Mouse (Mus musculus) lung, embryonic 15.5 days (tissue): Measurements from ENCODE around the gene Vkorc1l1. TPM values are rescaled to one million over a fixed set of nuclear protein-coding genes. Genes with fewer than 3 reads are reported as not detected.
"Not testable (repeated sequence)": the region's sequence is repeated elsewhere in the genome, so short reads cannot be mapped to it uniquely, and the experiment has no call there.

Experiments used
- ATAC-seq: fragments of 200-750 bp; cut with Nextera tagmentation; 2 replicates; pipeline ENCODE4 v1.8.0; 2017; ENCODE audit warnings: moderate number of reproducible peaks, borderline replicate concordance; ENCODE audit not compliant: low FRiP score, low TSS enrichment; ENCODE audit errors: extremely low read depth
- H3K27ac ChIP-seq: fragments of 300-500 bp; sonication (generic); 2 replicates; pipeline ENCODE4 v1.5.1; 2015; ENCODE audit warnings: moderate library complexity, mild to moderate bottlenecking, inconsistent platforms
- H3K27me3 ChIP-seq: fragments of 300-500 bp; sonication (generic); 2 replicates; pipeline ENCODE4 v1.6.1; 2015; ENCODE audit warnings: inconsistent platforms
- H3K36me3 ChIP-seq: fragments of 300-500 bp; sonication (generic); 2 replicates; pipeline ENCODE4 v1.6.1; 2015; ENCODE audit warnings: inconsistent platforms
- H3K4me1 ChIP-seq: fragments of 300-500 bp; sonication (generic); 2 replicates; pipeline ENCODE4 v1.6.1; 2015; ENCODE audit warnings: inconsistent platforms
- H3K4me2 ChIP-seq: fragments of 300-500 bp; sonication (generic); 2 replicates; pipeline ENCODE4 v1.6.1; 2015; ENCODE audit warnings: inconsistent platforms, mild to moderate bottlenecking, moderate library complexity
- H3K4me3 ChIP-seq: fragments of 300-500 bp; sonication (generic); 2 replicates; pipeline ENCODE4 v1.5.1; 2015; ENCODE audit warnings: mild to moderate bottlenecking, inconsistent platforms
- H3K9ac ChIP-seq: fragments of 300-500 bp; sonication (generic); 2 replicates; pipeline ENCODE4 v1.6.1; 2015; ENCODE audit warnings: inconsistent platforms
- H3K9me3 ChIP-seq: fragments of 300-500 bp; sonication (generic); 2 replicates; pipeline ENCODE4 v1.6.1; 2016; ENCODE audit warnings: inconsistent platforms
- WGBS: fragments of 180-500 bp; shearing (Covaris S2); methylation state at CpG from one replicate; pipeline ENCODE4 v1.1.7; 2015; 5-methylcytosine and 5-hydroxymethylcytosine counted together
- polyA plus RNA-seq: library from polyadenylated mRNA; unstranded; fragments of >200 nt; fragmentation: Nextera tagmentation; extraction: Ambion mirVana; gene quantifications from 2 replicates; pipeline ENCODE4 v1.2.1, GENCODE M21; 2015

Vkorc1l1 gene
- polyA plus RNA-seq, result 24.8 and 27.2 TPM in 2 replicates

GRCm38 (mm10) chr5:129941495-129942045, at the start of gene Vkorc1l1:
Gene Vkorc1l1 (plus strand): TSS chr5:129941970.
- Histone ChIP-seq H3K9ac (peak within 1 kb of the TSS; percentile 68), H3K36me3 (no peaks in the 10 kb centered on the region), H3K27me3 (no peaks in the 10 kb centered on the region), H3K4me2 (peak within 1 kb of the TSS; percentile 69), H3K27ac (peak within 1 kb of the TSS; percentile 32; the same call in 1 of the 2 replicates), H3K9me3 (no peaks in the 10 kb centered on the region), H3K4me1 (peaks cover 11% of the 10 kb centered on the region), H3K4me3 (peak within 1 kb of the TSS; percentile 69)
- WGBS, result under 1% methylated on average over 57 of the region's 59 CpGs
- peak; percentile 98 for ATAC-seq

- no peaks in the 10 kb centered on the region; the same call in 1 of the 2 replicates for H3K27me3 ChIP-seq
- H3K9ac ChIP-seq, result peak within 1 kb of the TSS; percentile 65
- H3K36me3 ChIP-seq, result no peaks in the 10 kb centered on the region
- peak within 1 kb of the TSS; percentile 77 for H3K4me3 ChIP-seq
- H3K27ac ChIP-seq, result no peak within 1 kb of the TSS
- H3K4me1 ChIP-seq, result peaks cover 10% of the 10 kb centered on the region
- H3K4me2 ChIP-seq, result peak within 1 kb of the TSS; percentile 90
- peak; percentile 100 for ATAC-seq
- H3K9me3 ChIP-seq, result no peaks in the 10 kb centered on the region
- WGBS, result 2% methylated on average over 44 of the region's 44 CpGs
Observed at GRCm38 (mm10) chr5:129895198-129896088, 46.3 kb upstream of the Vkorc1l1 start, which contains the start of gene Zbed5. Gene Zbed5 (plus strand): TSS chr5:129895723.

GRCm38 (mm10) chr5:129898449-129898848, 43.3 kb upstream of the Vkorc1l1 start, which contains the start of gene Phkg1:
Gene Phkg1 (minus strand): TSS chr5:129898549.
- Histone ChIP-seq H3K9ac (no peak within 1 kb of the TSS), H3K9me3 (no peaks in the 10 kb centered on the region), H3K4me2 (no peak within 1 kb of the TSS), H3K36me3 (peaks cover 7% of the 10 kb centered on the region; the same call in 1 of the 2 replicates), H3K27me3 (no peaks in the 10 kb centered on the region; the same call in 1 of the 2 replicates), H3K4me3 (no peak within 1 kb of the TSS), H3K27ac (no peak within 1 kb of the TSS), H3K4me1 (peaks cover 10% of the 10 kb centered on the region)
- WGBS, result 93% methylated on average over 1 of the region's 1 CpGs
- ATAC-seq, result no peak

GRCm38 (mm10) chr5:129907775-129908174, 34.0 kb upstream of the Vkorc1l1 start:
- ATAC-seq, result no peak
- H3K36me3 ChIP-seq, result no peaks in the 10 kb centered on the region; the same call in 1 of the 2 replicates
- 26% methylated on average over 4 of the region's 4 CpGs for WGBS
- H3K4me1 ChIP-seq, result 0 out of 2 replicates have a peak, but pooled peaks cover 6% of the 10 kb centered on the region
- H3K9me3 ChIP-seq, result no peaks in the 10 kb centered on the region
- no peaks in the 10 kb centered on the region for H3K27me3 ChIP-seq
- no peak overlapping the region for H3K27ac ChIP-seq
- H3K4me2 ChIP-seq, result peak overlapping the region; percentile 92
- peak overlapping the region; percentile 66 for H3K4me3 ChIP-seq
- H3K9ac ChIP-seq, result peak overlapping the region; percentile 29

GRCm38 (mm10) chr5:129908242-129908965, 33.4 kb upstream of the Vkorc1l1 start, which contains the start of gene Nupr1l:
Gene Nupr1l (plus strand): TSS chr5:129908540.
- Histone ChIP-seq H3K27ac (peak within 1 kb of the TSS; percentile 85), H3K4me3 (peak within 1 kb of the TSS; percentile 66), H3K9ac (peak within 1 kb of the TSS; percentile 67), H3K9me3 (no peaks in the 10 kb centered on the region), H3K4me1 (0 out of 2 replicates have a peak, but pooled peaks cover 6% of the 10 kb centered on the region), H3K27me3 (no peaks in the 10 kb centered on the region), H3K4me2 (peak within 1 kb of the TSS; percentile 92), H3K36me3 (no peaks in the 10 kb centered on the region)
- peak; percentile 99 for ATAC-seq
- under 1% methylated on average over 63 of the region's 63 CpGs for WGBS

- Histone ChIP-seq H3K4me1 (0 out of 2 replicates have a peak, but pooled peaks cover 6% of the 10 kb centered on the region), H3K36me3 (no peaks in the 10 kb centered on the region), H3K4me2 (peak overlapping the region; percentile 92), H3K27me3 (no peaks in the 10 kb centered on the region), H3K9ac (peak overlapping the region; percentile 67; the same call in 1 of the 2 replicates), H3K27ac (no peak overlapping the region), H3K9me3 (no peaks in the 10 kb centered on the region), H3K4me3 (peak overlapping the region; percentile 66)
- 64% methylated on average over 9 of the region's 9 CpGs for WGBS
- no peak for ATAC-seq
Observed at GRCm38 (mm10) chr5:129909147-129909546, 32.6 kb upstream of the Vkorc1l1 start.

GRCm38 (mm10) chr5:129909591-129909990, 32.2 kb upstream of the Vkorc1l1 start:
- H3K27ac ChIP-seq, result no peak overlapping the region
- H3K36me3 ChIP-seq, result no peaks in the 10 kb centered on the region
- 0 out of 2 replicates have a peak, but pooled peaks cover 6% of the 10 kb centered on the region for H3K4me1 ChIP-seq
- ATAC-seq, result no peak
- WGBS, result 78% methylated on average over 7 of the region's 7 CpGs
- no peak overlapping the region for H3K9ac ChIP-seq
- H3K4me2 ChIP-seq, result no peak overlapping the region
- H3K4me3 ChIP-seq, result no peak overlapping the region
- H3K27me3 ChIP-seq, result no peaks in the 10 kb centered on the region
- H3K9me3 ChIP-seq, result no peaks in the 10 kb centered on the region

- Histone ChIP-seq H3K4me1 (0 out of 2 replicates have a peak, but pooled peaks cover 2% of the 10 kb centered on the region), H3K4me3 (no peak overlapping the region), H3K36me3 (no peaks in the 10 kb centered on the region), H3K27me3 (no peaks in the 10 kb centered on the region), H3K9me3 (no peaks in the 10 kb centered on the region), H3K9ac (no peak overlapping the region), H3K27ac (no peak overlapping the region), H3K4me2 (no peak overlapping the region)
- 0 out of 2 replicates have a peak, but pooled peaks have one; percentile 39 for ATAC-seq
- 34% methylated on average over 2 of the region's 2 CpGs for WGBS
Observed at GRCm38 (mm10) chr5:129914024-129914423, 27.7 kb upstream of the Vkorc1l1 start.

GRCm38 (mm10) chr5:129915491-129915890, 26.3 kb upstream of the Vkorc1l1 start:
- not testable (repeated sequence) for H3K27me3 ChIP-seq, H3K4me3 ChIP-seq, H3K9ac ChIP-seq, H3K4me1 ChIP-seq, H3K36me3 ChIP-seq, H3K27ac ChIP-seq, H3K9me3 ChIP-seq, H3K4me2 ChIP-seq, ATAC-seq
- WGBS, result 78% methylated on average over 11 of the region's 11 CpGs

- Histone ChIP-seq H3K27ac (no peak overlapping the region), H3K36me3 (no peaks in the 10 kb centered on the region), H3K27me3 (no peaks in the 10 kb centered on the region), H3K4me3 (no peak overlapping the region), H3K9me3 (no peaks in the 10 kb centered on the region), H3K4me1 (no peaks in the 10 kb centered on the region), H3K9ac (no peak overlapping the region), H3K4me2 (no peak overlapping the region)
- no peak for ATAC-seq
- 84% methylated on average over 24 of the region's 24 CpGs for WGBS
Observed at GRCm38 (mm10) chr5:129918065-129918651, 23.6 kb upstream of the Vkorc1l1 start.

GRCm38 (mm10) chr5:129918752-129919151, 23.0 kb upstream of the Vkorc1l1 start:
- Histone ChIP-seq H3K4me3 (no peak overlapping the region), H3K4me2 (no peak overlapping the region), H3K27ac (no peak overlapping the region), H3K9ac (no peak overlapping the region), H3K27me3 (no peaks in the 10 kb centered on the region), H3K36me3 (no peaks in the 10 kb centered on the region), H3K9me3 (no peaks in the 10 kb centered on the region), H3K4me1 (no peaks in the 10 kb centered on the region)
- 68% methylated on average over 9 of the region's 9 CpGs for WGBS
- no peak for ATAC-seq
